Mouse (Mus musculus): Measurements from ENCODE around the gene Galc. TPM values are rescaled to one million over a fixed set of nuclear protein-coding genes. Genes with fewer than 3 reads are reported as not detected.
"Not testable (repeated sequence)": the region's sequence is repeated elsewhere in the genome, so short reads cannot be mapped to it uniquely, and the experiment has no call there.

Galc gene
- polyA plus RNA-seq, 1 experiment from 2014 or later, result 2.1 TPM

DNA sequence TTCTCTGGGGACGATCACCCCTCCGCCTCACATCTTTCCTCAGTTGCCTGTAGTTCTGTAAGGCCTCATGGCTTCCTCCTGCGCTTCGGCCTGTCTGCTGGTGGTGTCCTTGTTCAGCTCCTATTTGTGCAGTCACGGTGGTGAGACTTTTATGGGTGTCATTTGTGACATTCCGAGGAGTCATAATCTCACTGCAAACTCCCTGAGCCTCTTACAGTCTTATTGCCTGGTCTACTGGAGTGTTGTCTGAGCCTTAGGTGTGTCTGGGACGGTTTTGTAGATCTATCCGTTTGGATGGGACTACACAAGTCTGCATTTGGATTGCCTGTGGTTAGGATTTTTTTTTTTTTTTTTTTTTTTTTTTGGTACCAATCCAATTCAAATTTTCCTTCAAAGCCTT is 8.9 kb downstream of the Galc start:
- ATAC-seq (ENCODE audit: low read depth) (no peak), DNase-seq (no peak)
- Histone ChIP-seq H3K27ac (no peak overlapping the region), H3K36me3 (peaks cover 3% of the 10 kb centered on the region; the same call in 1 of the 2 replicates), H3K9me3 (replicated peaks) (no peaks in the 10 kb centered on the region), H3K9ac (no peak overlapping the region), H3K4me3 (replicated peaks) (no peak overlapping the region), H3K27me3 (no peaks in the 10 kb centered on the region), H3K4me1 (replicated peaks) (no peaks in the 10 kb centered on the region), H3K4me2 (no peak overlapping the region)
- 76% methylated on average over 8 of the region's 8 CpGs for WGBS (ENCODE audit: insufficient replicate concordance)

DNA sequence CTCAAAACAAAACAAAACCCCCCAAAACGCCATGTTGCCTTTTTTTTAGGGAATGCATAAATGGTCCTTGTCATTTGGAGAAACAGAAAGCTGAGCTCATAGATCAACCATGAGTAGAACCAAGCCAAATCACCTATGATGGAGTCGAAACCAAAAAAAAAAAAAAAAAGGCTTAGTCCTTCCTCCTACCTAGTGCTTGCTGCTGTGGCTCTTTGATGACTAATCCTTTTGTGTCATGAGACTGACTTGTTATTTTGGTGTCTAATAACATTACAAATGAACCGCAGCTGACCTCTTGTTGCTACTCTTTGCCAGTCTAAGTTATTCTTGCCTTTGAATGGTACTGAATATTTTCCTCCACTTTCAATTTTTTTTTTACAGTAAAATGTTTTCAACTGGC is 9.6 kb downstream of the Galc start:
- DNase-seq (no peak), ATAC-seq (ENCODE audit: low read depth) (no peak)
- 60% methylated on average over 3 of the region's 3 CpGs for WGBS (ENCODE audit: insufficient replicate concordance)
- peaks cover 3% of the 10 kb centered on the region; the same call in 1 of the 2 replicates for H3K36me3 ChIP-seq
- no peak overlapping the region for H3K9ac ChIP-seq
- no peaks in the 10 kb centered on the region for H3K9me3 ChIP-seq (replicated peaks)
- no peak overlapping the region for H3K4me2 ChIP-seq
- H3K4me3 ChIP-seq (replicated peaks), result no peak overlapping the region
- no peaks in the 10 kb centered on the region for H3K27me3 ChIP-seq
- H3K27ac ChIP-seq, result no peak overlapping the region
- no peaks in the 10 kb centered on the region for H3K4me1 ChIP-seq (replicated peaks)

DNA sequence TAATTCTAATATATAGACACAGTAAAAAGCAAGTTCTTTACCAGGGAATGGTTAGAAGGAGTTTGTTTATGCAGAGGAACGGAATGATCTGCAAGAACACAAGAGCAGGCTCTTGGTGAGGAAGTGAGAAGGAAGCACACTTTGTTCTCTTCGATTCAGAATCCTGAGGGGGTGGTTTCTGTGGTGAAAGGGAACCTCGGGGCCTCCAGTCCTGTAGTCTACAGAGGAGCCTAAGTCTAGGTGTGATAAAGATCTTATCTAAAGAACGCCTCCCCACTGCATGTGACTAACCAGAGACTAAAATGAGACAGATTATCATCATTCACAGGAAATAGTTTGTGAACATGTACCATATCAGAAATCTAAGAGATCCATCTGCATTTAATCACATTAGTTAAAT is 12.4 kb downstream of the Galc start:
- Histone ChIP-seq H3K27me3 (no peaks in the 10 kb centered on the region), H3K9me3 (replicated peaks) (no peaks in the 10 kb centered on the region), H3K27ac (no peak overlapping the region), H3K4me3 (replicated peaks) (no peak overlapping the region), H3K9ac (no peak overlapping the region), H3K4me2 (no peak overlapping the region), H3K36me3 (peaks cover 3% of the 10 kb centered on the region; the same call in 1 of the 2 replicates), H3K4me1 (replicated peaks) (no peaks in the 10 kb centered on the region)
- 16% methylated on average over 4 of the region's 4 CpGs for WGBS (ENCODE audit: insufficient replicate concordance)
- ATAC-seq (ENCODE audit: low read depth) (no peak), DNase-seq (no peak)

DNA sequence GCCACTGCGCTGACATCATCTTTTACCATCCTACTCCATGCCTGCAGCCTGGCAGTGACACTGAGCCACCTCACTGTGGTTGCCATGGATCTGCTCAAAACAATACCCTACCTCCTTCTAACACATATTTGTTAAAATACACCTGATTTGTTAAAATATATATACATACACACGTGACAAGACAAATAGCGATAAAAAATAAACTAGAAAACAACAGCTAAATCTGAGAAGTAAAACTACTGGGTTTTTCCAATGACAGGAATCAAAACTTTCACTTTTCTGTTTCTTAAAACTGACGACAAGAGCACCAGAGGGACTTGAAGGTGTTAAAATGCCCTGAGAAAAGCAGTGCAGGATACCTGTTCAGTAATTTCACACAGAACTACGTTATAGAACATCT is 14.4 kb downstream of the Galc start:
- Histone ChIP-seq H3K4me3 (replicated peaks) (no peak overlapping the region), H3K4me2 (no peak overlapping the region), H3K9ac (no peak overlapping the region), H3K27ac (no peak overlapping the region), H3K9me3 (replicated peaks) (no peaks in the 10 kb centered on the region), H3K4me1 (replicated peaks) (no peaks in the 10 kb centered on the region), H3K36me3 (no peaks in the 10 kb centered on the region), H3K27me3 (no peaks in the 10 kb centered on the region)
- WGBS (ENCODE audit: insufficient replicate concordance), result 78% methylated on average over 5 of the region's 5 CpGs
- ATAC-seq (ENCODE audit: low read depth), result no peak
- DNase-seq, result no peak

DNA sequence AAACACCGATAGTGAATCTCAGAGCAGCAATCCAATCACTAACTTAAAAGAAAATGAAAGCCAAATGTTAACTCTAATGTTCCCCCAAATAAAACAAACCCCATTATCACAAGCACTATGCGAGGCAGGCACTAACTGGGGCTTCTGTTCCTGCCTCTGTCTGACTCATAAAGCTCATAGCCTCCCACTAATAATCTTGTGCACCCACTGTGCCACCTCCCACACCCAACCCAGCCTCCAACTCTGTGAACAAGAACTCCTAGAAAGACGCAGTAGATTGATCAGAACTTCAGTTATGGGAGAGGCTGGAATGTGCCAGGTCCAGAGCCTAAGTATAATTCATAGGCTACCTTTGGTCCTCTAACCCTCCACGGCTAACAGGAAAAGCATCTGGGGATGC is 15.1 kb downstream of the Galc start:
- Histone ChIP-seq H3K4me3 (replicated peaks) (no peak overlapping the region), H3K27ac (no peak overlapping the region), H3K4me2 (no peak overlapping the region), H3K9ac (no peak overlapping the region), H3K4me1 (replicated peaks) (no peaks in the 10 kb centered on the region), H3K36me3 (no peaks in the 10 kb centered on the region), H3K9me3 (replicated peaks) (no peaks in the 10 kb centered on the region), H3K27me3 (no peaks in the 10 kb centered on the region)
- no peak for DNase-seq
- WGBS (ENCODE audit: insufficient replicate concordance), result 69% methylated on average over 4 of the region's 4 CpGs
- no peak for ATAC-seq (ENCODE audit: low read depth)

DNA sequence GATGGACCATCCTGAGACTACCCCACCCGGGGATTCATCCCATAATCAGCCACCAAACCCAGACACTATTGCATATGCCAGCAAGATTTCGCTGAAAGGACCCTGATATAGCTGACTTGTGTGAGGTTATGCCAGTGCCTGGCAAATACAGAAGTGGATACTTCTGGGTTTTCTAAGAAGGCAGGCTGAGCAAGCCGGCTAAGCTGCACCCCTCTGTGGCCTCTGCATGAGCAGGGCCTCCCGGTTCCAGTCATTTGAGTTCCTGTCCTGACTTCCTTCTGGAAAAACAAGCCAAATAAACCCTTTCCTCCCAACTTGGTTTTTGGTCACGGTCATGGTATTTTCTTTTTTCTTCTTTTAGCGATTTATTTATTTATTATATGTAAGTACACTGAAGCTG is 20.8 kb downstream of the Galc start:
- WGBS (ENCODE audit: insufficient replicate concordance), result 53% methylated on average over 6 of the region's 6 CpGs
- not testable (repeated sequence) for ATAC-seq (ENCODE audit: low read depth); DNase-seq; H3K36me3 ChIP-seq; H3K4me1 ChIP-seq (replicated peaks); H3K27ac ChIP-seq; H3K27me3 ChIP-seq; H3K9ac ChIP-seq; H3K4me2 ChIP-seq; H3K4me3 ChIP-seq (replicated peaks); H3K9me3 ChIP-seq (replicated peaks)

DNA sequence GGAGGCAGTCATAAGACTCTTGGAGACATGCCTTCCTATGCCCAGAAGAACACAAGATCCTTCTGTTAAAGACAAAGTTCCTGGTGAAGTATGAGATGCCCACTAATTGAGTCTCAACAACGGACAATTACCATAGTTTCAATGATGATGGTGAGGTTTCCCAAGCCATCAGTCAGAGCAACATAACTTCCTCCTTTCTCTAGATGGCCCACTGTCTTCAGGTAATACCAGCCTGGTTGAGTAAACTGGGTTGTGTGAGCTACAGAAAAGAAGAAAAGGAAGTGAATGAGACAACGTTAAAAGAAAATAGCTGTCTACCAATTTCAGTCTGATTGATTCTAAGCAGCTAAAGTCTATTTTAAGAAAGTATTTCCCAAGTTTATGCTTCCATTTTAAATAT is 32.2 kb downstream of the Galc start:
- no peak overlapping the region for H3K9ac ChIP-seq
- WGBS (ENCODE audit: insufficient replicate concordance), result 36% methylated on average over 2 of the region's 2 CpGs
- no peak overlapping the region for H3K27ac ChIP-seq
- no peaks in the 10 kb centered on the region for H3K4me1 ChIP-seq (replicated peaks)
- DNase-seq, result no peak
- no peaks in the 10 kb centered on the region for H3K27me3 ChIP-seq
- H3K4me2 ChIP-seq, result no peak overlapping the region
- ATAC-seq (ENCODE audit: low read depth), result no peak
- H3K36me3 ChIP-seq, result peaks cover 5% of the 10 kb centered on the region; the same call in 1 of the 2 replicates
- no peaks in the 10 kb centered on the region for H3K9me3 ChIP-seq (replicated peaks)
- no peak overlapping the region for H3K4me3 ChIP-seq (replicated peaks)

DNA sequence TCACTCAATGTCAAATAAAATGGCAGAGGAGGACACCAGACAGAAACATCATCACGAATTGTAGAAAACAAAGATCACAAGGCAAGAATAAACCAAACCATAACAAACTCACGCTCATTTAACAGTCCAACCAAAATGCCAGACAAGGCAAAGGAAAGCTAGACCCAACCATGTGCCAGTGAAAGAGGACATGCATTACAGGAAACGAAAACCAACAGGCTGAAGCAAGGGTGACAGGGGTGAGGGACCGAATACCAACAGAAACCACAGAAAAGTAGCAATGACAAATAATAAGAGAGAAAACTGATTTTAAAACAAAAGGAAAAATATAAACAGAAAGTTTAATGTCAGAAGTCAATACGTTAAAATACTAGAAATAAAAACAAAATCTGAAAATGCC is 36.0 kb downstream of the Galc start:
- WGBS (ENCODE audit: insufficient replicate concordance), result 53% methylated on average over 5 of the region's 5 CpGs
- peaks cover 5% of the 10 kb centered on the region; the same call in 1 of the 2 replicates for H3K36me3 ChIP-seq
- no peak overlapping the region for H3K27ac ChIP-seq
- no peak overlapping the region for H3K4me3 ChIP-seq (replicated peaks)
- H3K4me1 ChIP-seq (replicated peaks), result no peaks in the 10 kb centered on the region
- no peaks in the 10 kb centered on the region for H3K27me3 ChIP-seq
- H3K9ac ChIP-seq, result no peak overlapping the region
- H3K4me2 ChIP-seq, result no peak overlapping the region
- DNase-seq (no peak), ATAC-seq (ENCODE audit: low read depth) (no peak)
- no peaks in the 10 kb centered on the region for H3K9me3 ChIP-seq (replicated peaks)

DNA sequence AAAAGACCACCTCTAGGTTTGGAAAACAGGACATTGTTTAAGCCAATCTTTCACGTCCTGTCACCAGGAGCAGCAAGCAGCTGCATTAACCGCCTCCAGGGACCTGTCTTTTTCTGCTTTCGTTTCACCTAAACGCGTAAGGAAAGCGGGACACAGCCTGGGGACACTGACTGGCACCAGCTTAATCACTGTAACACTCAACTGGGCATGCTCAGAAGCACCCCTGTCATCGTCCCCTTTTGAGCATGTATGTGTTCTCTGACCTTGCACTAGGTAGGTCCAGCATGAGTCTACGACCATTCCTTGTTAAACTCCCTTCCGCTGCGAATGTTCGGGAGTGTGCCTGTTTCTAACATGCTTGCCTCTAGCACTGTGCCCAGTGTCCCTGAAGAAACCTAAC is 42.8 kb downstream of the Galc start:
- Histone ChIP-seq H3K9ac (no peak overlapping the region), H3K4me3 (replicated peaks) (no peak overlapping the region), H3K4me2 (no peak overlapping the region), H3K27me3 (no peaks in the 10 kb centered on the region), H3K27ac (no peak overlapping the region), H3K4me1 (replicated peaks) (no peaks in the 10 kb centered on the region), H3K9me3 (replicated peaks) (no peaks in the 10 kb centered on the region), H3K36me3 (no peaks in the 10 kb centered on the region)
- ATAC-seq (ENCODE audit: low read depth), result no peak
- WGBS (ENCODE audit: insufficient replicate concordance), result 65% methylated on average over 11 of the region's 11 CpGs
- no peak for DNase-seq

DNA sequence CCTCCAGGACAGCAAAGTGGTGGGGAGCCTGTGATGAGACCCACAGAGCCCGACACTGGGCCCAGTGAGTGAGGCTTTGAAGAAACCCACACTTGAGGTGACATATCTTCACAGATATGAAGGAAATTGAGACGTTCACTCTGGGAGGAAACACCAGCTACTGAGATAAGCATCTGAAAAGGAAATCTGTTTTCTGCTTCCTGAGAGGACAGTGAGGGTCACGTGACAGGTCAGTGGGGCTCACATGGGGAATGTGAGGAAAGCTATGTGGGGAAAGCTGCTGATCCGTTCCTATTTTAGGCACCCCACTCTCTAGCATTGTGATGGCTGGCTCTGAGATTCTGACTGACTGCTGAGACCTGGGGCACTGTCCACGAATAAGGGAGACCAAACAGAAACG is 43.7 kb downstream of the Galc start:
- no peaks in the 10 kb centered on the region for H3K36me3 ChIP-seq
- no peaks in the 10 kb centered on the region for H3K27me3 ChIP-seq
- H3K27ac ChIP-seq, result no peak overlapping the region
- H3K9ac ChIP-seq, result no peak overlapping the region
- DNase-seq (no peak), ATAC-seq (ENCODE audit: low read depth) (no peak)
- 8% methylated on average over 6 of the region's 6 CpGs for WGBS (ENCODE audit: insufficient replicate concordance)
- no peak overlapping the region for H3K4me3 ChIP-seq (replicated peaks)
- H3K4me1 ChIP-seq (replicated peaks), result no peaks in the 10 kb centered on the region
- no peak overlapping the region for H3K4me2 ChIP-seq
- H3K9me3 ChIP-seq (replicated peaks), result no peaks in the 10 kb centered on the region

DNA sequence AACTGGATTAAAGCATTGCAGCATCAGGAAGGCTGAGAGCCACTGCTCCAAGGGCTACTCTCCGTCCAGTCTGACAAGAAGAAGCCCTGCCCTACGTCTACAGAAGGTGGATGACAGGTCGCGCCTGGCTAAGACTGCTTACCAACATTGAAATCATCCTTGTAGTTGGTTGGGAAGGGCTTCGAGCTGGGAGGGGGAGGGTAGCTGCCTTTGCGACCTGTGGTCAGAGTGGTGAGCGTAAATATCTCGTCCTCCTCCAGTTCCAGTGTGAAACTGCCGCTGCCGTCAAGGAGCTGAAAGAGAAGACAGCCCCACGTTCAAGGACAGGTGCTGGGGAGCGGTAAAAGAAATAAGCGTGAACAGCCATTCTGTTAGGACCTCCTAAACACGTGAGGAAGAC is 45.1 kb downstream of the Galc start:
- Histone ChIP-seq H3K4me1 (replicated peaks) (no peaks in the 10 kb centered on the region), H3K4me2 (no peak overlapping the region), H3K27me3 (no peaks in the 10 kb centered on the region), H3K36me3 (no peaks in the 10 kb centered on the region), H3K9me3 (replicated peaks) (no peaks in the 10 kb centered on the region), H3K9ac (no peak overlapping the region), H3K27ac (no peak overlapping the region), H3K4me3 (replicated peaks) (no peak overlapping the region)
- no peak for ATAC-seq (ENCODE audit: low read depth)
- DNase-seq, result no peak
- 31% methylated on average over 14 of the region's 14 CpGs for WGBS (ENCODE audit: insufficient replicate concordance)

DNA sequence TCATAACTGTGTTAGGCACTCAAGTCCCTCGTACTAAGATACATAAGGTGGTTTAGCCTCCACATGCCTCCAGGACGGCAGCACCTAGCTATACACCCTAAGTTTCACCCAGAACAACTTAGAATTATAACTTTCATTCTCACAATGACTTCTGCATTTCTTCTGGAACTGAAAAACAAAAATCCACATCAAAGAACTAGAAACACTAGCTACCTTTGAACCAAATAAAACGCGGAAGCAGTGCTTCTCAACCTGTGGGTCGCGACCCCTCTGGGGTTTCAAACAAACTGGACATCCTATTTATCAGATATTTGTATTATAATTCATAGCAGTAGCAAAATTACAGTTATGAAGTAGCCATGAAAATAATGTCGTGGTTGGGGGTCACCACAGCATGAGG is 45.5 kb downstream of the Galc start:
- H3K9me3 ChIP-seq (replicated peaks), result no peaks in the 10 kb centered on the region
- DNase-seq (no peak), ATAC-seq (ENCODE audit: low read depth) (no peak)
- H3K4me3 ChIP-seq (replicated peaks), result no peak overlapping the region
- no peak overlapping the region for H3K4me2 ChIP-seq
- 73% methylated on average over 7 of the region's 7 CpGs for WGBS (ENCODE audit: insufficient replicate concordance)
- no peaks in the 10 kb centered on the region for H3K36me3 ChIP-seq
- no peaks in the 10 kb centered on the region for H3K4me1 ChIP-seq (replicated peaks)
- no peaks in the 10 kb centered on the region for H3K27me3 ChIP-seq
- H3K9ac ChIP-seq, result no peak overlapping the region
- no peak overlapping the region for H3K27ac ChIP-seq
